Mouse (Mus musculus) heart, adult 2 months (tissue): ENCODE results near the gene Wdsub1.

Experiments
- CTCF ChIP-seq: fragments of 200-600 bp; IDR thresholded peaks from 2 replicates; pipeline ENCODE4 v1.8.1; 2022; ENCODE audit warnings: antibody characterized with exemption, mild to moderate bottlenecking, moderate library complexity
- EP300 ChIP-seq: fragments of 200-500 bp; IDR thresholded peaks from 2 replicates; pipeline ENCODE4 v1.6.1; 2011; ENCODE audit warnings: low read depth, low read length, control low read depth; ENCODE audit not compliant: insufficient read depth
- POLR2A ChIP-seq: fragments of 200-500 bp; IDR thresholded peaks from 2 replicates; pipeline ENCODE4 v1.6.1; 2011; ENCODE audit warnings: mild to moderate bottlenecking, low read depth, low read length, control low read depth; ENCODE audit not compliant: insufficient read depth

DNA sequence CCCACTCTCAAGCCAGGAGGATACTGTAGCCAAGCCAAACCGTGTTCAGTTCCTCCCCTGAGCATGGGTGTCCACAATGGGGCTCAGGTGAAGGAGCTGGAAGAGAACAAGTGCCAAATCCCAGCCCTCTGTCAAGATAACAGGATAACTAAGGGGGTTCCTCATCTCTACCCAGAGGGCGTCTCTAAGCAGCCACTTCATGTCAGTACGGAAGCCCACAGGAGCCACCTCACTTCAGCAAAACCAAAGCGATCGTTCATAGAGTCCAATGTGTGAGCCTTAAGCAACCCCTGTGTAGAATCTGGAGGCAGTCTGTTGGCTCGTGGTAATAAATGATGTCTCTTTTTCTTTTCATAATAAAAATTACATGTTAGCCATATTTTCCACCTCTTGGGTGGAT is 38.5 kb downstream of the Wdsub1 start:
- TF ChIP-seq CTCF (no peak), EP300 (no peak), POLR2A (no peak)
